Comparison of ENCODE assay signal across 7 mouse cellular contexts in genomic region chr2:10788509-10788908, GRCm38 (mm10).
DNase-seq lines count a peak whose midpoint lies in the region.

No protein-coding gene starts in this region.

- peak; percentile 81 for DNase-seq in NIH3T3 (ENCODE audit: low read depth)
- peak; percentile 69 for DNase-seq in adrenal gland, postnatal 14 days
- DNase-seq in frontal cortex, postnatal 14 days (ENCODE audit: low spot score in 2 of 2) = peak; percentile 39 to 40
- peak; percentile 80 to 86 for DNase-seq in layer of hippocampus, adult 18-20 months (ENCODE audit: low spot score in 2 of 2)
- DNase-seq in lung, postnatal 25 days (ENCODE audit: low spot score) = peak; percentile 56
- DNase-seq in telencephalon, adult 2 months (ENCODE audit: low read depth, low spot score) = peak; percentile 80
- DNase-seq in spleen, postnatal 4 days (ENCODE audit: low spot score in 2 of 2) = no peak

Comparison
In these comparisons a context has a peak if more than half of its experiments do, and no peak if none do; other contexts are left out.
1. DNase-seq: peak in NIH3T3 (single experiment), adrenal gland, postnatal 14 days (single experiment), frontal cortex, postnatal 14 days (2 of 2), layer of hippocampus, adult 18-20 months (2 of 2), lung, postnatal 25 days (single experiment) and telencephalon, adult 2 months (single experiment); none in spleen, postnatal 4 days (0 of 2).